Mouse (Mus musculus): ENCODE measurements around the gene Txndc8. TPM values are rescaled to one million over a fixed set of nuclear protein-coding genes. Genes with fewer than 3 reads are reported as not detected.

Gene Txndc8
- not detected for total RNA-seq (2022)

DNA sequence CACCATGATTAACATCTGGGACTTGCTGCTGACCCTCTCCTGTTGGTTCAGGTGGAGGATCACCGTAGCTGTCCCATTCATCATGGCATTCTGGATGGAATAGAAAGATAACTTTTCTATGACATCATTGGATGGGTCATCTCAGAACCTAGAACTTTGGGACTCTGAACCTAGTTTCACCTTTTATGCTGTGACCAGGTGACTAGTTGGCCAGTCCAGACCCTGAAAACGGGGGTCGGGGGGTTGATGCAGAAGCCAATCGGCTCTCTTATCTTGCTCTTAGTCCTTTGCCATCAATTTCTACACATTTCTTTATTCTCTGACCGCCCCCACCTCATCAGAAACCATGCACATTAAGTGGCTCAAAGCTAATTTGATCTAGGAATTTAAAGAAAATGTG is at the start of gene Txndc8:
Txndc8 (minus strand) TSS at position 101 of the 400 bp plus-strand sequence.
- no peak for DNase-seq

DNA sequence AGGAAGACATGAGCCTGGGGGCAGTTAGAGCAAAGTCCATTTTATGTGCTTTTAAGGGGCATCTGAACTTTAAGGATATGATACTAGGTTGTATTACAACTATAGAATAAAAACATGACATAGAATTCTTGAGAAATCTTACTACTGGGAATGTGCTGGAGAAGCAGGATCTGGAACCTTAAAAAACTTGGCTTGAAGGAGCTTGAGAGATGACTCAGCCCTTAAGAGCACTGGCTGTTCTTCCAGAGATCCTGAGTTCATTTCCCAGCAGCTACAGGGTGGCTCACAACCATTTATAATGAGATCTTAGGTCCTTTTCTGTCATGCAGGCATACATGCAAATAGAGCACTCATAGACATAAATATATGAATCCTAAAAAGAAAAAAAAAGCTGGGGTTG is 46.7 kb upstream of the Txndc8 start:
- DNase-seq: no peak

DNA sequence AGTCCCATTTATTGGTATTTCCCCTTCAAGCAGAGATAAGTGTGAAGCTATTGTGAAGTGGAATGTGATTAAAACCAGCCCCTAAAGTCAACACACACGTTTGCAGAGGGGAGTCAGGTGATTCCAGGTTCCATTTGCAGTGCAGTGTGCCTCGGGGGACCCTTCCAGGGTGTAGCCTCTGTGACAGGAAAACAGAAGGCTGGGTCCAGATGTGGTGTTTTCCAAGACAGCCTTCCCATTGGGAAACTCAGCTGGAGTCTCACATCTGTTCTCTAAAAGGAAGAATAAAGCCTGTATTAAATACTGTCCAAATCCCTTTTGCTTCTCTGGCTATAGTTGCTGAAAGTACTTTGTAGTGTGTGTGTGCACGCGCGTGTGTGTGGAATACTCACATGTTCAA is 45.5 kb upstream of the Txndc8 start:
- DNase-seq: no peak

DNA sequence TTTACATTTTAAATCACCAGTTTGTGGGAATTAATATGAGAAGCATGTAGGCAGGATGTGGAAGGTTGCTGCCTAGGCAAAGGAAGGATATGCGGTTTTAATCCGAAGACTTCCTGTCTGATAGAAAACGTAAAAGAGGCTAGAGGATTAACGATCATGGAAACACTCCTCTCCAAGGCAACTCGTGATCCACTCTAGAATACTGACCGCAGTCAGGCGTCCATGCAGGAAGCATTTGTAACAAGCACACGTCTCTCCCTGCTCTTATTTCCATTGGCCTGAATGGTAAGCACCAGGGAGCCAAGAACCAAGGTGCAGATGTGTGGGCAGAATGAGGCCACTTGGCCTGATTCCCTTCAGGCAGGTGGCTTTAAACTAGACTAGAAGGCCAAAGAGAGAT is 41.8 kb upstream of the Txndc8 start:
- no peak for DNase-seq

DNA sequence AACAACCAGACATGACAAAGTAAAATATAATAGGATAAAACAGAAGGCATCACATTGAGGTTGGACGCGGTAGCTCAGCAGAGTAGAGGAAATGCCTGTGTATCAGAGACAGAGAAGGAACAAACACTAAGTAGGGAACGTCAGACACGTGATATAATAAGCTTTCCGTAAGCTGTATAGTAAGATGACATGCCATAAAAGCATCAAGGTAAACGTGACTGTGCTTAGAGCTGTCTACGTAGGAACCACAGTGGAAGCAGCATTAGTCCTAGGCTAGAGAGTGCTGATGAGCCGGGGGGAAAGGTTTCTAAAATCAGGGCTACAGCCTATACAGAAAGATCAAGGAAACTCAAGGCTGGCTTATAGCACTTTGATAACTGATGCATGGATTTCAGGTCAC is 41.4 kb upstream of the Txndc8 start:
- no peak for DNase-seq

DNA sequence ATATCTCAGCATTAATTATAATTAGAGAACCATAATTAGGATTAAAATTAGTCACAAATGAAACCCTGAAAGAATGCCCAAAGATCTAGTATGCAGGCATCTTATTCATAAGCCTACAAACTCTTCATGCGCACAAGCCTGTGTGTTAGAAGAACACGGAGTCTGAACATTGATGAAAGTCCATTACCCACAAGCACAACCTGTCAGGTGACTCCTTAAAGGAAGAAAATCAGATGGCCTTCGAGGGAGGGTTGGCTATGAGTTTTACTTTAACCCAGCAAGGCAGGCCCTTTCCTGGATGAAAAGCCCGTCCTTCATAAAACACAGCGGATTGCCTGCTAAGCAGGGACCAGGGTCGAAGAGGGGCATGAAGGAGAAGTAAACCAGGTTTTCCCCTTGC is 35.9 kb upstream of the Txndc8 start:
- no peak for DNase-seq

DNA sequence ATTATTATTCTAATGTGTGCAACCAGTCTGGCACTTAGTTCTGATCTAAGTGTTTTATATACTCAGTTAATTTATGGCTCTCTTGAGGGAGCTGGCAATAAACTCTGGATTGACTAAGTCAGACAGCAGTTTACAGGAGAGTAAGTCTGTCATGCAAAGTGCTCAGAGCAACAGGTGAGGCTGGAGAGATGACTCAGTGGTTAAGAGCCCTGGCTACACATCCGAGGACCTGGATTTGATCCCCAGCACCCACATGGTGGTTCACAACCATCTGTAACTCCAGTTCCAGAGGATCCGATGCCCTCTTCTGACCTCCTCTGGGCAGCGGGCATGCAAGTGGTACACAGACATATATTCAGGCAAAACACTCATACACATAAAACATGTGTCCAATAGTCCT is 35.4 kb upstream of the Txndc8 start:
- no peak for DNase-seq

DNA sequence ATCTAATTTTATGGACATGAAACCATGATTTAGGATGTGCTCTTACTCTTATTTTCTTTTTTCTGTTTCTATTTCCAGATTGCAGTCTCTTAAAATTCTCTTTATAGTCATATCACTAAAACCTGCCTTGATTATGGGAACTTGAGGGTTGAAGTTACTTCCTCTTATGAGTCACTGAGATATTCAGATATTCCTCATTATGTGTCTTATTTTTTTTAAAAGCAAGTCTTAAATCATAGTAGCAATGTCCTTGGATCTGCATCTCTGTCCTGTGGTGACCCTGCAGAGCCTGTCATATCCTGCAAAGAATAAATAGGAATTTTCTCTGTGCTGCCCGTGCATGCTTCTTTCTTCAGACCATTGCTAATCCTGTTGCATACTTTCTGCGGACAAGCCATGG is 31.2 kb upstream of the Txndc8 start:
- no peak for DNase-seq

DNA sequence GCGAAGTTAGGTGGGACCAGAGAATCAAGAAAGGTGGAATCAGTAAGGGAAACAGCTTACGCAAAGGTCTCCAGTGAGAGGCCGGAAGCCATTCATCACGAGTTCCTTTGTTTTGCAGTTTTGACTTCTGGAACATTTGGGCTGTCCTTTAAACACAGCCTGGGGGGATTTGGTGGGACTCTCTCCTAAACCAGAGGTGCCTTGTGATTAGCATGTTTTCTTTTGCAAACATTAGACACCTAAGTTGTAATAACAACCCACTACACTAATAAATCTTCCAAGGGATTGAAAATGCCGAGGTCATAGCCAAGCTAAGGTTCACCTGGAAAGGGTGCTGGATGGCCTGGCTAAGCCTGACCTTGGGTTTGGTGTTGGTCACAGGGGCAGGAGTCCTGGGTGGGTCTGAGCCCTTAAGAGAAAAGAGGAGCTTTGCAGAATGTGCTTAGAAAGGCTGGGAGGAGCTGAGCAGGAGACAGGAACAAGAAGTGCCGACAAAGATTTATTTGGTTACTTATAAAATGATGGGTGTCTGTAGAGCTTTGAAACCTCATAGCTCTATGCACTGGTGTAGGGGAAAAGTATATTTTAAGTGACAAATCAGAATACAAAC is 28.3 kb upstream of the Txndc8 start:
- DNase-seq: no peak

DNA sequence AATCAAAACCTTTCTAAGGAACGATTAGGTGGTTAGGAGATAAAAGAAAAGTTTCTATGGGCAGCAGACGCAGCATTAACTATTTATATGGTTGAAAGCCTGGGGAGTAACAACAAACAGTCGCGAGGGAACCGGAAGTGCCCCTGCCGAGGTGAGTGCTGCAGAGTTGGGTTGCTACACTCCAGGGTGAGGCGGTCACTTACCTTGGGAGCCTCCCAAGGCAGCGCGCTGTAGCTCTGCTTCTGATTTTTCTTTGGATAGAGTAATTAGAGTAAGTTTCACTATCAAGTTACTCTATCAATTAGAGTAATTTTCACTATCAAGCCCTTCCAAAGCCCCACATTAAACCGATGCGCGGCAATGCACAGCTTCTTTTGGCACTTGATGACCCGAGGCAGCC is 25.7 kb upstream of the Txndc8 start:
- DNase-seq: no peak

DNA sequence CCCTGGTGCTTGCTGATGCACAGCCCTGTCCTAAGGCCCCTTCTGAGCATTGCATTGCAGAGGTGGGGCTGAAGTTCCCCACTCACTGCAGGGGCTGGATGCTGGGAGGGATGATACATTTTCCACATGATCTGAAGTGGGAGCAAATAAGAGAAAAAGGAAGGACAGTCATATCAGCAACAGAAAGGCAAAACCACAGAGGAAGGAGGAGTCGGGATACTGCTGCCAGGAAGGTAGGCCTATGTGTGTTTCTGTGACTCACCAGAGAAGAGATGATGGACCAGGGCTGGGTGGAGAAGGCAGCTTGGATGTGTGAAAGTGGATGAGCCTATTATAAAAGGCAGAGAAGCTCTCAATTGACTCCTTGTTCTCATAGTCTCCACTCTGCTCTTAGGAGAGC is 23.8 kb upstream of the Txndc8 start:
- no peak for DNase-seq

DNA sequence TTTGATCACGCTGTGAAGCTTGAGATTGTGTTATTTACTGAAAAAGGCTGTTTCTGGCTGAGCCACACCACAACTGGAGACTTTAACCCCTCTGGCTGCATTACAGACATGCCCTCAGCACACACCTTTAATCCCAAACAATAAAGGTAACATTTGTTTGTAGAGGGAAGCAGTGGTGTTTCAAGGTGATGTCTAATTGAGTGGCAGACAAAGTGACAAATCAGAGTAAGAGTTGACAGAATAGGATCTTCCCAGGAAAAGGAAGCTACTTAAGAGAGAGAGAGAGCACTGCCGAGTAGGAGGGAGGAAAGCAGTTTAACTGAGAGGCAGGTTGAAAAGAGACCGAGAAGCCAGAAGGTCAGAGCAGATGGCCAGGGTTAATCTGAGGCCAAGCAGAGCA is 5.4 kb downstream of the Txndc8 start:
- DNase-seq: no peak

DNA sequence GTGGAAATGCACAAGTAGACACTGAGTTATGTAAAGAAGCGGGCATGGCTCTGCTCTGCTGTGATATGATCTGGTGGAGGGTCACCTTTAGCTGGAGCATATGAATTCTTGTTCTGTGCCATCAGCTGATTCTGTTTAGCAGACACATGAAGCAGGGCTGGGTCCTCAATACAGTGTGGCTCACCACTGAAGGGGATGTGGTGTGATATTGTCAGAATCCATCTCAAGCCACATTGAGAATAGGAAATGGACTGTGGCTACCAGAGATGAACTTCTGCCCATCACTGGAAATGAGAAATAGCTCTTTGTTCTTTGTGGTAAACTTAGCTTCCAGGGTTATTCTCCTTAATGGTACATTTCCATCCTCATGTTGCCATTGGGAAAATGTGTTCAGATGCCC is 17.5 kb downstream of the Txndc8 start:
- no peak for DNase-seq

DNA sequence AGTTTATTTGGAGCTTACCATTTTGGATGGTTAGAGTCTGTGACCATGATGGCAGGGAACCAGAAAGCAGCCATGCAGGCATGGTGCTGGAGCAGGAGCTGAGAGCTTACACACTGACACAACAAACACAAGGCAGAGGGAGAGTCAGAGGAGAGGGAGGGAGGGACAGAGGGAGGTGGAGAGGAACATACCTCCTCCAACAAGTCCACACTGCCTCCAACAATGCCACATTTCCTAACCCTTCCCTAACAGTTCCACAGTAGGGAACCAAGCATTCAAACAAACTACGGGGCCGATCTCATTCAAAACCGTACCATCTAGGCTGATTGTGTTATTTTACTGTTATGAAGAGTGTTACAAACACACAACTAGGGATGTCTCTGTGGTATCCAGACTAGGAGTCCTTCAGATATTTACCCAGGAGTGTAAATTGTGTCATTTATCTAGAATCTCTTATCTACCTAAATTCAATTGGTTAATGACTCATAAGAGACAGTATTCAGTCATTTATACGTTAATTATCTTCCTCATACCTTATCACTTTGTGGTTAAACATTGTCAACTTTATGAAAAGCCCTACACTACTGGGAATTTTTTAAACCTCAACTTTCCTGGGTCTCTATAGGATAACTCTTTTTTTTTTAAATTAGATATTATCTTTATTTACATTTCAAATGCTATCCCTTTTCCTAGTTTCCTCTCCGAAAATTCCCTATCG is 34.4 kb downstream of the Txndc8 start:
- DNase-seq: no peak

DNA sequence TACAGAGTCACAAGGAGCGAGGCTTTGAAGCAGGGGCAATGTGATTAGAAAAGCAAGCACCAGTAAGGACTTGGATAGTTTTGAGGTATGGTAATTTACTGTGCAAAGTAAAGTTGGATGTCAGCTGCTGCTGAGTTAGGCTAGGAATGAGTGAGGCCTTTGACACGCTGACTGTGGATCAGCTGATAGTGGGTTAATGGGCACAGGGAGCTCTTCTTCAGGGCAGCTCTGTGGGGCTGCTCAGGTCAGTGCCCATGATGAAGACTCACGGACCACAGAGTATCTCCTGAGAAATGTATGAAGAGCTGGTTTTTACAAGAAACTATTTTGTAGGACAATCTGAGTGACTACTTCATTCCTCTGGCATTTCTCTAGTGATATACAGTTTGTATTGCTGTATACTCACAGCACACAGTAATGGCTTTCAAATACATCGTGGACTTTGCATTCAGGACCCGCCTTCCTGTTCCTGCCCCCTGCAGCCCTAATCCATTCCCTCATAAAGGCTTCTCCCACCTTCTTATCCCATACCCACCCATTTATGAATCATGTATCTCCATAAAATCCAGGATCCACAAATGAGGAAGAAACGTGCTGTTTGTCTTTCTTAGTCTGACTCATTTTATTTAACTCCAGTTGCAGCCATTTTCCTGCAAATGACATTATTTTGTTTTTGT is 35.2 kb downstream of the Txndc8 start:
- DNase-seq: no peak

DNA sequence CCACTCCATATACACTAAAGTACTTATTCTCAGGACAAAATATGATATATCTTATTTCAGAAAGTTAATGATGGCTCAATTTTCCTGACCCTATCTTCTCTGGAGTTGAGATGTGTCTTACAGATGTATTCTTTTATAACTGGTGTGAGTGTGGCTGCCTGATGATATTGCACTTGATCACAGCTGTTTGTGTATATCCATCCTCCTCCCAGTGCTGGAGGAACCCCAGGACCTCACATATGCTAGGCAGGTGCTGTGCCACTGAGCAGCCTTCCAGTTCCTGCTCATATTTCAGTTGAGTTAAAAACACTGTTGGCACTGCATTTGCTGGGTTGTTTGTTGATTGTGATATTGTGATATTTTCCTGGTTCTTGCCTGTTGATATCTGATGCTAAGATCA is 38.6 kb downstream of the Txndc8 start:
- no peak for DNase-seq

DNA sequence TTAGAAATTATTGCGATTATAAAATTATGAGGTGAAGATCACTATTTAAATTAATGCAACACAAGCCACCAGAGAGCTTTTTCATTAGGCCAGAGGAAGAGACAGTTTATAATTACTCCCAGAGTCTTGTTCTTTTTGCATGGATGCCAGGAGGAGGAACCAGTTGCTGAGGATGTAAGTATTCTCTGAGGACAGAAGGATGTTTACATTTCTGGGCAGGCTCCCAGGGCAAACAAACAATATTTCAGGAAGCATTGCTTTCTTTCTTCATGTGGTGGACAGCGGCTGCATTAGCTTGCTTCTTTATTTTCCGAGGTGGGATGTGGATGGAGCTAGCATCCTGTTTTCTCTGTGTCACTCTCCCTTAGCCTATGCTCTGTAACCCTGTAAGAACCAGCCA is 41.7 kb downstream of the Txndc8 start:
- no peak for DNase-seq

DNA sequence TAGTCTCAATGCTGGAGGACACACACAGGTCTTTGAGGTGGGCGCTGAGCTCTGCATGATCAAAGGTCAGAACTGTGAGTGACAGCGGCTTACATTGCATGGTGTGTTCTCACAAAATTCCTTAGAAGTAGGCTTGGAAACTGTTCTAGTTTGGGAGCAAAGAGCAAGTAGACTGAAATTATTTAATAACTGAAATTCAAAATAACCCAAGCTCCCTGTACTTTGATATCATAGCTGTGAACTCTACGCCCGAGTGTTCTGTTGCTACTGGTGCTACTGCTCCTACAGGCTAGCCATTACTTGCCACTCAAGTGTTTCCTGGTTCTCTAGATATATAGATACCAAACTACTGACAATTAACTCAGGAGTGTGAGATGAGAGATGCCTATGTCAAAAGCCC is 43.4 kb downstream of the Txndc8 start:
- no peak for DNase-seq

DNA sequence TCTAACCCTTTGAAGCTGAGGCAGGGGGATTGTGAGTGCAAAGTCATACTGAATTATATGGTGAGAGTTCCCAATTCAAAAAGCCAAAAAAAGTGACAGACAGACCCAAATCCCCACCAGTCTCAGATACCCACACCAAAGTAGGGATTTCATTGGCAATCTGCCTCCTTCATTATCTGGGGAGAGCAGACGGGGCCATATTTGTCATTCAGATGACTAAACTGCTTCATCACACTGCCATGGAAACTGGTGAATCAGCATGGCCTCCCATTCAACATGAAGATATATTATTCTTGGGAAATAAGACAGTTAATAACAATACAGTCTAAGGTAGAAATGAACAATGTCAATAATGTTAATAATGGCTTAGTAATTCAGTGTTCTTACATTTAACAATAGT is 44.8 kb downstream of the Txndc8 start:
- DNase-seq: peak; percentile 28

DNA sequence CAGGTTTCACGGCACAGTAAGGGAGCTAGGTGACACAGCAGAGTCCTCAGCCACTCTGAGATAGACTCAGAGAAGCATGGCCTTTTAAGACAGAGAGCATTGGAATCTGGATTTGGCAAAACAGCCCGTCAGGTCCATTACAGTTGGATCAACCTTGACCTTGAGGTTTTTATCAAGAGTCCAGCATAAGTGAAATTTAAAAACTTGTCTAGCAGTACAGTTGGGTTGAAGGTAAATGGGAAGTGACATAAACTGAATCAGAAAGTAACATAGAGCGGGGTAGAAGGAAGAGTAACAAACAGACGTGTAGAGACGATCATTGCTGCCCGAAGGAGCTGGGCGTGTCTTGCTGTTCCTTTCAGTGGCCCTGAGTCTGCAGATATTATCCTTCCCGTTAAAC is 49.9 kb downstream of the Txndc8 start:
- no peak for DNase-seq

DNA sequence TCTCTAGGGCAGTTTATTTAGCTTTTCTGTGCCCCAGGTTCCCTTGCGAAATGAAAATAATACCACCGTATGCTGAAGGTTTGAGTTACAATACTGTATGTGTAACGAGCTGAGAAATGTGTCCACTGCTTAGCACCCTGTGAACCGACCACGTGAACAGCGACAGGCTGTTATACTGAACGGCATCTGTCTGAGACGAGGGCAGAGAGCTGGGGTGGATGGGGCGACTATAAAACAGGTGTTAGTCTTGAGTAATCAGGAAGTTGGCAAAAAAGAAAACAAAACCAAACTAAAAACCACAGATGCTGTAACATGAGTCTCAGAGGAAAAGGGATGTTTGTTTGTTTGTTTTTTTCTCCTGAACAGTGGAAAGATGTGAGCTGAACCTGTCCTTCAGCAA is 50.8 kb downstream of the Txndc8 start:
- DNase-seq: no peak

DNA sequence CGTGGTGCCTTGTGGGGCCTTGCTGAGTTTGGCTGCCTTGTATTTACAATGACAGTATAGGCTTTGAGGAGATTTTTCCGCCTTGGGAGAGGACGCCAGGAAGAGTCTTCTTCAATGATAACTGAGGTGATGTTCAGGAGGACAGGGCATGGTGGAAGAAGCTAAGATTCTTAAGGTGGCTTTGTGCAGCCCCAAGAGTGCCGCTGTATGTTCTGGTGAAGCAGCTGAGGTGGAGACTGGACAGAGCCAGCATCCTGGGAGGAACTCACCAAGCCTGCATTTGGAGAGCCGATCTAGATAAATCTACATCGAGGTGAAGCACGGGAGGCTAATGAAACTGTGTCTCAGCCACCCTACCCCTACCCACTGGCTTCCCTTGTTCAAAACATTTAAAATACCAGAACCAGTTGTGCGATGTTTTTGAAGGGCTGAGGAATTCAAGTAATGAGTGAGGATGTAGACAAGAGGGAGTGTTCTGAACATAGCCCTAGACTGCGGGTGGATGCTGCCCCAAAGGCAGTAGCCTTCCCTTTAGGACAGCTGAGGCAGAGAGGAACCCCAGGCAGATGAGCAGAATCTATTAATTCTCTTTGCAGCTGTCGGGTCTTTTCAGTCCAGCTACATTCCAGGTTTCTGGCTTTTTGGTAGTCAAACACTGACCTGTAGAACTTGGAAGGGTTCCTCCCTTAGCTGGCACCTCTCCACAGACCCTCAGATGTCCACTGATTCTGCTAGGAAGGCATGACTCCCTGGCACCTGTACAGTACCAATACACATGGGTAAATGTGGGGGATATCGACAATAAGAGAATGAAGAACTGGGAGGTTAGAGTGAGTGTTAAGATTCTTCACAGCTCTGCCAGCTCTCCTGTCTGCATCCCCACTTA is 51.5 kb downstream of the Txndc8 start:
- no peak for DNase-seq

All from adrenal gland, adult 8-10 months (tissue).